Mouse (Mus musculus): ENCODE measurements around the gene 1700123O20Rik. TPM values are rescaled to one million over a fixed set of nuclear protein-coding genes. Genes with fewer than 3 reads are reported as not detected.

1700123O20Rik gene
- total and polyA plus RNA-seq, 3 experiments = 10.1 to 45.2 (median 34.1) TPM

DNA sequence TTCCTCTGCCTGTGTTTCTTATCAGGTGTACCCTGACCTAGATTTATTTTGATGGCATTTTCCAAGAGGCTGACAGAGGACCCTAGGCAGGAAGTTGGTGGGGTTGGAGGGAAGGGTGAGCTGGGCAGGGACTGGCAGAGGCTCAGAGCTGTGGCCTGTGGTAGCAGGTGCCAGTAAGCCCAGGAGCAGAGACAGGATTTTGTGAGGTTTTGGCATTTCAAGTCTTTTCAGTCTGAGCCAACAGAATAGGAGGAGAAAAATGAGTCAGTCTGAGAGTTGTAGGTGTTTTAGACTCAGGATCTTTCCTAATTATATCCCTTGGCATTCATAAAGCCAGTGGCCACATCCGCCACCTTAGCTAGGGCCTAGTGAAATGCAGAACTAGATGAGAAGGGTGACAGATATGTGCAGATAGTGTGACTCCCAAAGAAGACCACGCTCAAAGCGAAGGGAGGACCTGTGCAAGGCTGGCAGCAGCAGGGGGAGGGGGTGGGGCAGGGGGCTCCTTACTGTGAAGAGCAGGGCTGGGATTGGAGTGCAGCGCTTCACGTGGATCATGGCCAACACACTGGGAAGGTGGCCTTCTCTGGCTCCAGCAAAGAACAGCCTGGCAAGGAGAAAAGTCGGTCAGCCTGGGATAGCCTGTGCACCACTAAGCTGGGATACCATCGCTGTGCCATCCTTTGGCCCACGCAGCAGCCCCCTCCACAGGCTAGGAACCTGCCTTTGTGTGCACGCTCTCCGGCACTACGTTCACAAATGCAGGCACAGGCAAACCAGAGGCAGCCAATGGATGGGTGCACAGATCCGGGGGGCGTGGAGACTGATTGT lies 43.0 kb downstream of the 1700123O20Rik start:
- no peak for DNase-seq (ENCODE audit: low spot score)
- Histone ChIP-seq H3K36me3 (replicated peaks) (peaks cover 98% of the 10 kb centered on the region), H3K4me1 (ENCODE audit: insufficient read depth, low read depth, low read length) (peaks cover 11% of the 10 kb centered on the region), H3K9me3 (replicated peaks) (peaks cover 5% of the 10 kb centered on the region), H3K27me3 (ENCODE audit: insufficient read depth, low read length) (no peaks in the 10 kb centered on the region), H3K4me3 (ENCODE audit: low read depth, low read length) (no peak overlapping the region)
- ATAC-seq (ENCODE audit: extremely low read depth, insufficient number of reproducible peaks, low FRiP score, poor library complexity, severe bottlenecking) = no peak
- TF ChIP-seq POLR2AphosphoS5 (IDR thresholded peaks at IDR 0.05; ENCODE audit: insufficient replicate concordance, low read depth, low read length) = no peak
- TF ChIP-seq GATA2 (IDR thresholded peaks at IDR 0.05; ENCODE audit: borderline replicate concordance, low read depth, low read length) = no peak

DNA sequence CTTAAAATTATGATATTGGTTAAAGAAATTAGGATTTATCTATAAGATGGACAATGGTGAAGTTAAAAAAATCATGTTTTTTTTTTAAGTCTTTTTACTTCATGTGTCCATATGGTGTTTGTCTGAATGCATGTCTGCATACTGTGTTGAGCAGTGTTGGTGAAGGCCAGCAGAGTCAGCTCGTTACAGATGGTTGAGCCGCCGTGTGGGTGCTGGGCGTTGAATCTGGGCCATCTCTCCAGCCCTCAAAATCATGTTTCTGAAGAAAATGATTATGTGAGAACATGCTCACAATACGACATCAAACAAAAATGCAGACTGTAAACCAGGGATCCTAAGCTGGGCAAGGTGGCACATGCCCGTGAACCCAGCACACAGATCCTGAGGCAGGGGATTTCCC lies 44.3 kb downstream of the 1700123O20Rik start:
- TF ChIP-seq CTCF (IDR thresholded peaks at IDR 0.05; ENCODE audit: low read depth, low read length) (no peak), GATA2 (IDR thresholded peaks at IDR 0.05; ENCODE audit: borderline replicate concordance, low read depth, low read length) (no peak), POLR2AphosphoS5 (IDR thresholded peaks at IDR 0.05; ENCODE audit: insufficient replicate concordance, low read depth, low read length) (no peak), GATA1 (IDR thresholded peaks at IDR 0.05; ENCODE audit: borderline replicate concordance, low read length) (no peak), TAL1 (conservative IDR thresholded peaks at IDR 0.05; ENCODE audit: low read depth, low read length) (no peak)
- Histone ChIP-seq H3K9me3 (replicated peaks) (peaks cover 5% of the 10 kb centered on the region), H3K4me1 (ENCODE audit: insufficient read depth, low read depth, low read length) (peaks cover 3% of the 10 kb centered on the region), H3K27me3 (ENCODE audit: insufficient read depth, low read length) (no peaks in the 10 kb centered on the region), H3K4me3 (ENCODE audit: low read depth, low read length) (no peak overlapping the region), H3K36me3 (replicated peaks) (peaks cover 98% of the 10 kb centered on the region)
- DNase-seq (ENCODE audit: low spot score) (no peak), ATAC-seq (ENCODE audit: extremely low read depth, insufficient number of reproducible peaks, low FRiP score, poor library complexity, severe bottlenecking) (no peak)

DNA sequence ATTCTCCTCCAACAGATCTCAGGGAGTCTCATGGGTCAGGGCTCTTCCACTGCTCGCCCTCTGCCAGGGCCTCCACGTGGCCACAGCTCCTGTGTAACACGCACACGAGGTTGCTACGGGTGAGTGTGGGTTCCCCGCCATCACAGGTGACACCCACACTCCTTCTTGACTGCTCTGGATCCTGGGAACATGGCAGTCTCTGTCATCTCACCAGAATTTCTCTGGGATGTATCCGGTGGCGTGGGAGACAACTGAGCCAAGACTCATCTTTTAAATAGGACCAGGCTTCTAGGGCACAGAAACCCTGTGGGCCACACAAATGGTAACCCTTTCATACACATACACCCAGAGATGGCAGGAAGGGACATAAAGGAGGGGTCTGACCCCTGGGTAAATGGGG lies 46.2 kb downstream of the 1700123O20Rik start:
- DNase-seq (ENCODE audit: low spot score) (no peak), ATAC-seq (ENCODE audit: extremely low read depth, insufficient number of reproducible peaks, low FRiP score, poor library complexity, severe bottlenecking) (no peak)
- no peaks in the 10 kb centered on the region for H3K27me3 ChIP-seq (ENCODE audit: insufficient read depth, low read length)
- TF ChIP-seq GATA1 (IDR thresholded peaks at IDR 0.05; ENCODE audit: borderline replicate concordance, low read length) = no peak
- TF ChIP-seq CTCF (IDR thresholded peaks at IDR 0.05; ENCODE audit: low read depth, low read length) = no peak
- TF ChIP-seq GATA2 (IDR thresholded peaks at IDR 0.05; ENCODE audit: borderline replicate concordance, low read depth, low read length) = no peak
- H3K4me3 ChIP-seq (ENCODE audit: low read depth, low read length) = no peak overlapping the region
- H3K36me3 ChIP-seq (replicated peaks) = peaks cover 98% of the 10 kb centered on the region
- H3K4me1 ChIP-seq (ENCODE audit: insufficient read depth, low read depth, low read length) = peaks cover 9% of the 10 kb centered on the region
- no peaks in the 10 kb centered on the region for H3K9me3 ChIP-seq (replicated peaks)

DNA sequence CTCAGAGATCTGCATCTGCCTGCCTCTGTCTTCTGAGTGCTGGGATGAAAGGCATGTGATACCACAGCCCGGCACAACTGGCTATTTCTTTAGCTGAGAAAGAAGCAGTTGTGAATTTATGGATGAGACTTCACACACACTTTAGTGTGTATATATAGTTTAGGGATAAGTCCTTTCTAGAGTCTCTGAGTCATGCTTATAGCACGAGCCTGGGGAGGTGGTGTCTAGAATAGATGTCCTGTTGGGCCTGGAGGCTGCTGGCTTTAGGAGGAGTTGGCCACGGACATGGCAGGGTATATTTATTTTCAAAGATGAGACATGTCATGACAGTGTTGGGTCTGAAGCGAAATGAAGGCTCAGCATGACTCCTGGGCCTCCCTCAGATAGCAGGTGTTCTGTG lies 48.0 kb downstream of the 1700123O20Rik start:
- Histone ChIP-seq H3K4me1 (ENCODE audit: insufficient read depth, low read depth, low read length) (peaks cover 14% of the 10 kb centered on the region), H3K9me3 (replicated peaks) (no peaks in the 10 kb centered on the region), H3K4me3 (ENCODE audit: low read depth, low read length) (no peak overlapping the region), H3K27me3 (ENCODE audit: insufficient read depth, low read length) (no peaks in the 10 kb centered on the region), H3K36me3 (replicated peaks) (peaks cover 99% of the 10 kb centered on the region)
- no peak for ATAC-seq (ENCODE audit: extremely low read depth, insufficient number of reproducible peaks, low FRiP score, poor library complexity, severe bottlenecking)
- no peak for TF ChIP-seq TAL1 (conservative IDR thresholded peaks at IDR 0.05; ENCODE audit: low read depth, low read length)
- no peak for TF ChIP-seq CTCF (IDR thresholded peaks at IDR 0.05; ENCODE audit: low read depth, low read length)
- TF ChIP-seq POLR2AphosphoS5 (IDR thresholded peaks at IDR 0.05; ENCODE audit: insufficient replicate concordance, low read depth, low read length) = no peak
- TF ChIP-seq GATA1 (IDR thresholded peaks at IDR 0.05; ENCODE audit: borderline replicate concordance, low read length) = no peak
- no peak for TF ChIP-seq GATA2 (IDR thresholded peaks at IDR 0.05; ENCODE audit: borderline replicate concordance, low read depth, low read length)
- DNase-seq (ENCODE audit: low spot score) = no peak

DNA sequence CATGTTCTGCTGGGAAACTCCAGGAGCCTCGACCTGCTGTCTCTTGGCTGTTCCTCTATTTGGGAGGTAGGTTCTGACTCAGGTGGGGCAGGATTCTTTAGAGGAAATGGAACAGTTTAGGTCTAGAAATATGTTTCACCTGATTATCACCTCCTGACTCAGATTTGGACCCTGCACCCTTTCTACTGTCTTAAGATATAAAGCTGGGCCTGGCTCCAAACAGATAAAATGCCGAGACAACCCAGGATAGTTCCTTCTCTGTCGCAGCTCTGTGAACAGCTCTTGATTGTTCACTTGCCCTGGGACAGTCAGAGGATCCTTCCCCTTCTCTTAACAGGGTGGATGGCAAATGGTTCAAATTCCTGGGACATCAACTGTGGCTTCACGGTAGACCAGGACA lies 49.2 kb downstream of the 1700123O20Rik start:
- H3K4me3 ChIP-seq (ENCODE audit: low read depth, low read length) = no peak overlapping the region
- ATAC-seq (ENCODE audit: extremely low read depth, insufficient number of reproducible peaks, low FRiP score, poor library complexity, severe bottlenecking) (no peak), DNase-seq (ENCODE audit: low spot score) (no peak)
- H3K9me3 ChIP-seq (replicated peaks) = no peaks in the 10 kb centered on the region
- H3K4me1 ChIP-seq (ENCODE audit: insufficient read depth, low read depth, low read length) = peaks cover 11% of the 10 kb centered on the region; the same call in 1 of the 2 replicates
- TF ChIP-seq GATA1 (IDR thresholded peaks at IDR 0.05; ENCODE audit: borderline replicate concordance, low read length) (no peak), TAL1 (conservative IDR thresholded peaks at IDR 0.05; ENCODE audit: low read depth, low read length) (no peak), CTCF (IDR thresholded peaks at IDR 0.05; ENCODE audit: low read depth, low read length) (no peak), GATA2 (IDR thresholded peaks at IDR 0.05; ENCODE audit: borderline replicate concordance, low read depth, low read length) (no peak), POLR2AphosphoS5 (IDR thresholded peaks at IDR 0.05; ENCODE audit: insufficient replicate concordance, low read depth, low read length) (no peak)
- H3K27me3 ChIP-seq (ENCODE audit: insufficient read depth, low read length) = no peaks in the 10 kb centered on the region
- peaks cover 97% of the 10 kb centered on the region for H3K36me3 ChIP-seq (replicated peaks)

DNA sequence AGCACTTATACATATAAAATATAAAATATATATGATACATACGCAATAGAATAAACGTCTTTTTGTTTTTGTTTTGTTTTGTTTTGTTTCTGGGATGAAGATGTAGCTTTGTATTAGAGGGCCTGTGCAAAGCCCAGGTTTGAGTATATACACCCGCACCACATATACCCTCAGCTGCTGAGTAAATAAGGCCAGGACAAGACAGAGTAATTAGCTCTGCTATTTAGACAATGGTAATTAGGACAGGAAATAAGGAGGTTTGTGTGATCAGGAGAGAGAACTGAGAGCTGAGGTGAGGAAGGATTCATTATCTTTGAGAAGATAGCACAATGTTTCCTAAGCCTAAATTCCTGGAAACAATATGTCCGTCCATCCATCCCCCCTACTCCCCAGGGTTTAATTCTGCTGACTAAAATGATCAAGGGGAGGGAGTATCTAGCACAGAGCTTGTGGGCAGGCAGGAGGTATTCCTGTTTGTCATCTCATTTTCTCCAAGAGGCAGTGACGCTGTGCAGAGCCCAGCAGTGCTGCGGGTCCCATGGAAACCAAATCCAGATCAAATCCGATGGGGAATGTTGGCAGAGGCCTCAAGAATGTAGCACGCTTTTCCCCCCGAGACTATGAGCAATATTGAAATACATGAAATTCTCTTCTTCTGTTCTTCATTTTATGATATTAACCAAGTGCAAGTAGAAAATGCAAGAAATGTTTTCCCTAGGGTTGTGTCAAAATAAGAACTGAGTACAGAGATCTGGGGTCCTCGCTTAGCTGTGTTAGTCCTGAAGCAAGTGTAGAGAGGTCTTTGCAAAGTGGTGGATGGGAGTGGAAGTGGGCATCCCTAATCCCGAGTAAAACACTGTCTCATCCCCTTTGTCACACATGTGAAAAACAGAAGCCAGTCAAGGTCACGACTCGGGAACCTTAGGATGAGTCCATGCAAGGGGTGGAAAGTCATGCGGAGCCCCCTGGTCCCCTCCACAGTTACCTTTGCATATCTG lies 50.8 kb downstream of the 1700123O20Rik start:
- DNase-seq (ENCODE audit: low spot score) = no peak
- peaks cover 95% of the 10 kb centered on the region for H3K36me3 ChIP-seq (replicated peaks)
- H3K27me3 ChIP-seq (ENCODE audit: insufficient read depth, low read length) = no peaks in the 10 kb centered on the region
- TF ChIP-seq POLR2AphosphoS5 (IDR thresholded peaks at IDR 0.05; ENCODE audit: insufficient replicate concordance, low read depth, low read length) (no peak), TAL1 (conservative IDR thresholded peaks at IDR 0.05; ENCODE audit: low read depth, low read length) (no peak), CTCF (IDR thresholded peaks at IDR 0.05; ENCODE audit: low read depth, low read length) (no peak), GATA2 (IDR thresholded peaks at IDR 0.05; ENCODE audit: borderline replicate concordance, low read depth, low read length) (no peak), GATA1 (IDR thresholded peaks at IDR 0.05; ENCODE audit: borderline replicate concordance, low read length) (no peak)
- H3K4me1 ChIP-seq (ENCODE audit: insufficient read depth, low read depth, low read length) = peaks cover 11% of the 10 kb centered on the region; the same call in 1 of the 2 replicates
- ATAC-seq (ENCODE audit: extremely low read depth, insufficient number of reproducible peaks, low FRiP score, poor library complexity, severe bottlenecking) = no peak
- H3K4me3 ChIP-seq (ENCODE audit: low read depth, low read length) = no peak overlapping the region
- H3K9me3 ChIP-seq (replicated peaks) = no peaks in the 10 kb centered on the region
